Mouse (Mus musculus): ENCODE data around the gene Cyp2d26.

GRCm38 (mm10) chr15:82764881-82765280, 29.2 kb downstream of the Cyp2d26 start:
- TF ChIP-seq POLR2A (IDR thresholded peaks at IDR 0.05; ENCODE audit: low read depth, low read length) (no peak), CTCF (IDR thresholded peaks at IDR 0.05; ENCODE audit: extremely low read depth, insufficient read depth, insufficient read length, insufficient replicate concordance) (no peak)
